Mouse (Mus musculus) heart, postnatal 0 days (tissue): ENCODE measurements around the gene Gfpt2.

ENCODE experiments used
- CTCF ChIP-seq: IDR thresholded peaks from 2 replicates; pipeline ENCODE4 v1.5.1; 2016; ENCODE audit warnings: antibody characterized with exemption, control low read depth, low read depth
- EP300 ChIP-seq: IDR thresholded peaks from 2 replicates; pipeline ENCODE4 v1.6.1; 2016; ENCODE audit warnings: antibody characterized with exemption, low read depth

- TF ChIP-seq CTCF, result no peak
- TF ChIP-seq EP300, result no peak
These were observed 49.0 kb upstream of the Gfpt2 start for GRCm38 (mm10) chr11:49744981-49745380.
